Mouse (Mus musculus) brain, embryonic 14.5 days (tissue): ENCODE measurements at regions not wholly inside any gene's neighbourhood (a gene's known extent, or its start where the extent isn't known, plus 50 kb on each side); places are given as distances from the start of the nearest gene placed in this dataset.

ENCODE experiments used
- DNase-seq: peaks from one replicate; pipeline ENCODE4 v3.0.0-alpha.2; 2011; ENCODE audit warnings: low read depth
- CTCF ChIP-seq: fragments of 200-500 bp; IDR thresholded peaks from 2 replicates; pipeline ENCODE4 v1.5.1; 2012; ENCODE audit warnings: inconsistent platforms, mild to moderate bottlenecking, moderate library complexity, borderline replicate concordance; ENCODE audit not compliant: insufficient read depth, insufficient read length; ENCODE audit errors: extremely low read depth
- POLR2A ChIP-seq: fragments of 200-500 bp; IDR thresholded peaks from 2 replicates; pipeline ENCODE4 v1.6.1; 2012; ENCODE audit warnings: mild to moderate bottlenecking, inconsistent platforms, borderline replicate concordance; ENCODE audit not compliant: poor library complexity, insufficient read depth, insufficient read length, severe bottlenecking; ENCODE audit errors: extremely low read depth

DNA sequence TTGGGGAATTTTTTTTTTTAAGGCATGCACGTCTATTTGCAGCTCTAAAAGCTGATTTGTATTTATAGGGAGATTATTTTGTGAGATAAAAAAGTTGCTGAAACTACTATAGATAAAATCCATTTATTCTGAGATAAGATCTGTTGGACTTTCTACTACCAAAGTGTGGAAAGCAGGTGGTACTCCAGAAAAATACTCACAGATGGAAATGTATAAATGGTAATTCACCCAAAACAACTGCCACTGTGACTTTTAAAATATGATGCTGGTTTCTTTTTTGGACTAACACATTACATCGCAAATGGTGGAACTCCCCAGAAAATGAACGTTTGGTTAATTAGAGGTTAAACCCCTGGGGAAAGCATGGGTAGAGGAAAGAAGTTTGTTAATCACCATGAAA is 377.7 kb downstream of the Cdk5rap2 start:
- no peak for TF ChIP-seq POLR2A
- TF ChIP-seq CTCF = no peak
- no peak for DNase-seq

- no peak for DNase-seq
- TF ChIP-seq POLR2A (no peak), CTCF (no peak)
Measured at GRCm38 (mm10) chr4:70026848-70027247, 383.4 kb downstream of the Cdk5rap2 start.

DNA sequence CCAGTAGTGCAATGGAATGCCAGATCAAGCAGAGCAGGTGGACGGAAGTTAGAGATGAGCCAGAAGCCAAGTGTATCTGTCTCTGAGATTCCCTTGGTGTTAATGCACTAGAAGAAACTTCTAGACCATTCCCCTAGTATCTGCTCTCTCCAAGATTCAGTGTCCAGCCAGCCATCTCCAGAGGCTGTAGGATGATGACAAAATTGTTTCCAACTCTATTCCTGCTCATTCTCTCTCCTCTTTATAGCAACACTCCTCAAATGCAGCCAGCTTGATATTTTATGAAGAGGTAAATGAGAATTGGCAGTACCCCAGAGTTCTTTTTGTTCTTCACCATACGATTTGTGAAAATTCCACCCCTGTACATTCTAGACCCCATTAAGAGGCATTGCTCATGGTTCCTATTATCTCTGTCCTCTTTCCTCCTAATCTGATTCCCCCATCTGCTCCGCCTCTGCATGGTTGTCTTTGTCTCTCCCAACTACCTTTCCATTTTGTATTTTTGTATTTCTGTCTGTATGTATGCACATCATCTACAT is 385.3 kb downstream of the Cdk5rap2 start:
- no peak for TF ChIP-seq CTCF
- TF ChIP-seq POLR2A = no peak
- DNase-seq = no peak

- DNase-seq = peak; percentile 49
- TF ChIP-seq POLR2A (no peak), CTCF (no peak)
Measured at GRCm38 (mm10) chr4:70020905-70021470, 389.3 kb downstream of the Cdk5rap2 start.

DNA sequence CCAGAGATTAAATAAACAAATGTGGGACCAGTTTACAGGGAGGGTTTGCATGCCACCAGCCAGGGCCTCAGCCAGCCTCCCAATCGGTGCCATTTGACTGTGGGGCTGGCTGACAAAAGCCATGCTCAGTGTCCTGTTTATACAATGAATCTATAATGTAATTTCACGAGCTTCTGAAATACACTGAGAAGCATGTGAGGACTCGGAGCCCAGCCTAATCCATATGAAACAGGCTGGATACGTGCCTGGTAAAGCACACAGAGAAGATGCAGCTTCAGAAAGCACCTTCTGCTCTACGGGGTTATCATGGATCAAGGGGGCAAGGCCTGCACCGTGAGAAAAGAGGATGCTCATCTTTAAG is 398.0 kb downstream of the Cdk5rap2 start:
- TF ChIP-seq CTCF (no peak), POLR2A (no peak)
- DNase-seq = peak; percentile 54

GRCm38 (mm10) chr4:70011491-70012219 is 398.6 kb downstream of the Cdk5rap2 start:
- DNase-seq = peak; percentile 36
- TF ChIP-seq POLR2A = no peak
- TF ChIP-seq CTCF = no peak

GRCm38 (mm10) chr4:70010466-70010865 is 399.8 kb downstream of the Cdk5rap2 start:
- no peak for TF ChIP-seq CTCF
- no peak for TF ChIP-seq POLR2A
- peak; percentile 43 for DNase-seq

DNA sequence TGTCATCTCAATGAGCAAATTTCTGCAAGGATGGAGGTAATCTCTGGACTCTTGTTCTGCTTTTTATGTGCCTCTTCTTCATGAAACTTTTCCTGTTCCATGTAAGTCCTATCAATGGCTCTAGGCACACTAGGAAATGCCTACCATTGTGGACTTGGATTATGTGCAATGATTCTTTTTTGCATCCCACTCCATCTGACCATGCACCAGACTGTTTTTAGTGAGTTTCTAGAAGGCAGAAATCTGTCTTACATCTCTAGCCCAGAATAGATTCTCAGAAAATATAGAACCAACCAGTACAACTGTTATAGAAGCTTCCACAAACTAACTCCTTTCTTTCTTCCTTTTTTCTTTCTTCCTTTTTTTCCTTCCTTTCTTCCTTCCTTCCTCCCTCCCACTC is 405.3 kb downstream of the Cdk5rap2 start:
- TF ChIP-seq CTCF (no peak), POLR2A (no peak)
- DNase-seq = no peak

GRCm38 (mm10) chr4:69993226-69993625 is 417.0 kb downstream of the Cdk5rap2 start:
- no peak for DNase-seq
- TF ChIP-seq POLR2A (no peak), CTCF (no peak)

GRCm38 (mm10) chr4:69974208-69974607 is 436.0 kb downstream of the Cdk5rap2 start:
- peak; percentile 64 for DNase-seq
- no peak for TF ChIP-seq POLR2A

- no peak for TF ChIP-seq POLR2A
- TF ChIP-seq CTCF = no peak
- DNase-seq = peak; percentile 49
Measured at GRCm38 (mm10) chr4:69973566-69973965, 436.7 kb downstream of the Cdk5rap2 start.

GRCm38 (mm10) chr4:69971721-69972120 is 438.5 kb downstream of the Cdk5rap2 start:
- peak; percentile 49 for DNase-seq
- TF ChIP-seq POLR2A (no peak), CTCF (no peak)

- TF ChIP-seq POLR2A (no peak), CTCF (no peak)
- peak; percentile 39 for DNase-seq
Measured at GRCm38 (mm10) chr4:69968424-69968823, 441.8 kb downstream of the Cdk5rap2 start.
